ENCODE assay signal across 16 mouse cellular contexts in genomic region chr1:193459735-193460134, GRCm38 (mm10).
A peak's percentile ranks its signal among the peaks of the same experiment; 100 is the strongest.
DNase-seq lines count a peak whose midpoint lies in the region; ATAC-seq and TF ChIP-seq lines count a peak whose summit lies in the region.
"Had no signal": no experiment of that assay in that cellular context is flagged by ENCODE, and none has a peak within 500 bp of the region (broad histone marks: within the 10 kb centered on the region; RNA-seq: fewer than 3 reads in every experiment).

No protein-coding gene starts in this region.

- H3K4me2 ChIP-seq in embryonic facial prominence, embryonic 13.5 days: no peak overlapping the region
- H3K4me2 ChIP-seq in heart, embryonic 15.5 days: no peak overlapping the region
- no peak overlapping the region for H3K4me2 ChIP-seq in heart, embryonic 11.5 days
- H3K4me2 ChIP-seq: liver, embryonic 13.5 days; stomach, embryonic 15.5 days had no signal

- TF ChIP-seq CTCF in brain, embryonic 14.5 days (IDR thresholded peaks at IDR 0.05; ENCODE audit: borderline replicate concordance, extremely low read depth, insufficient read depth, insufficient read length): no peak

- no peaks in the 10 kb centered on the region for H3K9me3 ChIP-seq in embryonic facial prominence, embryonic 13.5 days
- no peaks in the 10 kb centered on the region for H3K9me3 ChIP-seq in embryonic facial prominence, embryonic 10.5 days
- H3K9me3 ChIP-seq in heart, embryonic 15.5 days (replicated peaks): no peaks in the 10 kb centered on the region
- H3K9me3 ChIP-seq in heart, embryonic 11.5 days (replicated peaks; ENCODE audit: control insufficient read depth, low read length): no peaks in the 10 kb centered on the region
- H3K9me3 ChIP-seq: liver, embryonic 13.5 days; stomach, embryonic 15.5 days had no signal

- H3K9ac ChIP-seq in embryonic facial prominence, embryonic 13.5 days: no peak overlapping the region
- no peak overlapping the region for H3K9ac ChIP-seq in heart, embryonic 15.5 days
- no peak overlapping the region for H3K9ac ChIP-seq in heart, embryonic 11.5 days (ENCODE audit: low read depth, low read length)
- H3K9ac ChIP-seq: liver, embryonic 13.5 days; stomach, embryonic 15.5 days had no signal

- 70% methylated on average over 5 of the region's 5 CpGs for WGBS in embryonic facial prominence, embryonic 13.5 days
- 86% methylated on average over 5 of the region's 5 CpGs for WGBS in embryonic facial prominence, embryonic 10.5 days
- 51% methylated on average over 5 of the region's 5 CpGs for WGBS in heart, embryonic 15.5 days
- whole genome bisulfite sequencing in heart, embryonic 11.5 days (ENCODE audit: insufficient replicate concordance): 66% methylated on average over 5 of the region's 5 CpGs

- no peak overlapping the region for H3K4me3 ChIP-seq in embryonic facial prominence, embryonic 13.5 days
- no peak overlapping the region for H3K4me3 ChIP-seq in embryonic facial prominence, embryonic 10.5 days
- H3K4me3 ChIP-seq in heart, embryonic 15.5 days: no peak overlapping the region
- no peak overlapping the region for H3K4me3 ChIP-seq in heart, embryonic 11.5 days (ENCODE audit: low read depth, low read length)
- H3K4me3 ChIP-seq: layer of hippocampus, adult 2 months; liver, embryonic 13.5 days; stomach, embryonic 15.5 days had no signal

- TF ChIP-seq POLR2A in brain, embryonic 14.5 days (IDR thresholded peaks at IDR 0.05; ENCODE audit: borderline replicate concordance, extremely low read depth, insufficient read depth, insufficient read length, poor library complexity, severe bottlenecking): no peak

- intact Hi-C loops in left cerebral cortex, postnatal 4 days (cut with DNase I): no loop called here

- H3K36me3 ChIP-seq in embryonic facial prominence, embryonic 13.5 days: no peaks in the 10 kb centered on the region
- H3K36me3 ChIP-seq in embryonic facial prominence, embryonic 10.5 days (replicated peaks): no peaks in the 10 kb centered on the region
- H3K36me3 ChIP-seq in heart, embryonic 15.5 days: no peaks in the 10 kb centered on the region
- no peaks in the 10 kb centered on the region for H3K36me3 ChIP-seq in heart, embryonic 11.5 days (ENCODE audit: control insufficient read depth, insufficient read depth, low read length)
- H3K36me3 ChIP-seq: liver, embryonic 13.5 days; stomach, embryonic 15.5 days had no signal

- H3K4me1 ChIP-seq in embryonic facial prominence, embryonic 13.5 days: peaks cover 14% of the 10 kb centered on the region
- no peaks in the 10 kb centered on the region for H3K4me1 ChIP-seq in embryonic facial prominence, embryonic 10.5 days
- peaks cover 10% of the 10 kb centered on the region for H3K4me1 ChIP-seq in heart, embryonic 15.5 days (replicated peaks)
- H3K4me1 ChIP-seq in heart, embryonic 11.5 days (ENCODE audit: control insufficient read depth, insufficient read depth, low read length): peaks cover 5% of the 10 kb centered on the region; the same call in 1 of the 2 replicates
- H3K4me1 ChIP-seq: liver, embryonic 13.5 days; stomach, embryonic 15.5 days had no signal

- peak overlapping the region; percentile 8; the same call in 1 of the 2 replicates for H3K27ac ChIP-seq in embryonic facial prominence, embryonic 13.5 days
- H3K27ac ChIP-seq in embryonic facial prominence, embryonic 10.5 days (replicated peaks): no peak overlapping the region
- no peak overlapping the region for H3K27ac ChIP-seq in heart, embryonic 15.5 days
- no peak overlapping the region for H3K27ac ChIP-seq in heart, embryonic 11.5 days (ENCODE audit: low read depth, low read length)
- H3K27ac ChIP-seq: layer of hippocampus, adult 2 months; liver, embryonic 13.5 days; stomach, embryonic 15.5 days had no signal

- no peak for ATAC-seq in embryonic facial prominence, embryonic 13.5 days (ENCODE audit: insufficient number of reproducible peaks, insufficient read depth, low FRiP score, low TSS enrichment, low read depth)
- 0 out of 2 replicates have a peak, but pooled peaks have one; percentile 31 for ATAC-seq in heart, embryonic 15.5 days (replicated peaks; ENCODE audit: insufficient number of reproducible peaks, insufficient read depth, low FRiP score, low read depth)
- ATAC-seq in heart, embryonic 11.5 days (replicated peaks; ENCODE audit: insufficient number of reproducible peaks, low FRiP score, low TSS enrichment): no peak
- ATAC-seq: lung, postnatal 0 days had no signal

- DNase-seq in embryonic facial prominence, embryonic 10.5 days (ENCODE audit: low spot score): no peak
- DNase-seq in left cerebral cortex, postnatal 4 days: peak; percentile 7
- no peak for DNase-seq in left cerebral cortex, adult 11 months (ENCODE audit: low spot score)
- DNase-seq in brain, embryonic 14.5 days (ENCODE audit: low read depth): peak; percentile 47
- no peak for DNase-seq in adrenal gland, adult (ENCODE audit: inconsistent age in 2 of 2, low spot score in 1 of 2)
- DNase-seq: adrenal gland, postnatal 10 days; gastrocnemius, postnatal 36 days; kidney, adult 18-20 months; kidney, postnatal 10 days; liver, embryonic 13.5 days had no signal

- no peaks in the 10 kb centered on the region for H3K27me3 ChIP-seq in embryonic facial prominence, embryonic 13.5 days
- no peaks in the 10 kb centered on the region for H3K27me3 ChIP-seq in embryonic facial prominence, embryonic 10.5 days (replicated peaks; ENCODE audit: low read depth, poor library complexity, severe bottlenecking)
- H3K27me3 ChIP-seq in heart, embryonic 15.5 days: no peaks in the 10 kb centered on the region
- no peaks in the 10 kb centered on the region for H3K27me3 ChIP-seq in heart, embryonic 11.5 days (ENCODE audit: control insufficient read depth, insufficient read depth, low read length)
- H3K27me3 ChIP-seq: liver, embryonic 13.5 days; stomach, embryonic 15.5 days had no signal

Comparison
In these comparisons a context has a peak if more than half of its experiments do, and no peak if none do; other contexts are left out.
1. DNase-seq: peak in left cerebral cortex, postnatal 4 days (single experiment) and brain, embryonic 14.5 days (single experiment); none in embryonic facial prominence, embryonic 10.5 days (single experiment), left cerebral cortex, adult 11 months (single experiment) and adrenal gland, adult (0 of 2).